Mouse (Mus musculus): ENCODE results near the gene Xylb.

The Xylb gene

GRCm38 (mm10) chr9:119357331-119358057 lies at the start of gene Xylb:
TSS of gene Xylb (plus strand) at chr9:119357381.
- peak; percentile 93 for DNase-seq

DNA sequence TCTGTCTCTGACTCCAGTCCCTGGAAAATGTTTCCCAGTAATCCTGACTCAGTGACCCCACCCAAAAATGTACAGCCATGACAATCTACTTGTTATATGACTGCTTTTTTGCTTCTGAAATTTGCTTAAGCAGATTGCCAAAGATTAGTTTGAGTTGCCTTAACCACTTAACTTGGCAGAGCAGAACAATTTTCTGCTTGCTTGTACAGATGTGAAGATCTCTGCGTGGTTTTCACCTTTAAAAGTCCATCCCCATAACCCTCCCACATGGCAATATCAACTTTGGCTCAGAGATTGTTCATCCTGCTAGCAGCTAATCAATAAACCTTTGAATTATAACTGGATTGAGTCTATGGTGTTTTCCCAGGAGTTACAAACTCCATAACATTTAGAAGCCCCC lies 48.1 kb upstream of the Xylb start:
- DNase-seq = no peak

DNA sequence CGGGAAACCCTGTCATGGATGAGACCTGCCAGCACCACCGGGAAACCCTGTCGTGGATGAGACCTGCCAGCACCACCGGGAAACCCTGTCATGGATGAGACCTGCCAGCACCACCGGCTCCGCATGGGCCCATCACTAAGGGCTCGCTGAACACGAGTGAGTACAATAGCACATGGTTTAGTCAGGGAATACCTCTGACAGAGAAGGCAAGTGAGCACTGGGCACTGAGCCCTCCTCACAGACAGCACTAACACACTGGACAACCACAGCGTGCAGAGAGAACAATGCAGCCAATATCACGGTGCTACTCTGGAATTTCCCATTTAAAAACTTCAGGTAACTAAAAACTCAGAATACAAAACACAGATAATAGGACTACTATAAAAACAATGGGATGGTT lies 44.1 kb upstream of the Xylb start:
- no peak for DNase-seq

DNA sequence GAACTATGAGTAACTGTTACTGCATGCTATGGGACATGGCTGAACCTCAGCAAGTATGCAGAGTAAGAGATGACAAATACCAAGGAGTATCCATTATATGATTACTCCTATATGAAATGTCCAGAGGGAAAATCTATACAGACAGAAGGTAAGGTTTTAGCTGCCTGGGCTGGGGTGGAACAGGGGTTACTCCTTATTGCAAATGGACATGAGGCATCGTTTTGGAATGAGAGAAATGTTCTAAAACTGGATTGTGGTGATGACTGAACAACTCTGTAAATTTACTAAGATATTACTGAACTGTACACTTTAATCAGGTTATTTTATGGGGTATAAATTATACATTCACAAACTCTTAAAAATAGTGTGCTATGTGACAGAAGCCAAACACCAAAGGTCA lies 38.3 kb upstream of the Xylb start:
- DNase-seq = no peak

- no peak for DNase-seq
Observed at GRCm38 (mm10) chr9:119320446-119320845, 36.7 kb upstream of the Xylb start.

GRCm38 (mm10) chr9:119320946-119321345 lies 36.2 kb upstream of the Xylb start:
- no peak for DNase-seq

DNA sequence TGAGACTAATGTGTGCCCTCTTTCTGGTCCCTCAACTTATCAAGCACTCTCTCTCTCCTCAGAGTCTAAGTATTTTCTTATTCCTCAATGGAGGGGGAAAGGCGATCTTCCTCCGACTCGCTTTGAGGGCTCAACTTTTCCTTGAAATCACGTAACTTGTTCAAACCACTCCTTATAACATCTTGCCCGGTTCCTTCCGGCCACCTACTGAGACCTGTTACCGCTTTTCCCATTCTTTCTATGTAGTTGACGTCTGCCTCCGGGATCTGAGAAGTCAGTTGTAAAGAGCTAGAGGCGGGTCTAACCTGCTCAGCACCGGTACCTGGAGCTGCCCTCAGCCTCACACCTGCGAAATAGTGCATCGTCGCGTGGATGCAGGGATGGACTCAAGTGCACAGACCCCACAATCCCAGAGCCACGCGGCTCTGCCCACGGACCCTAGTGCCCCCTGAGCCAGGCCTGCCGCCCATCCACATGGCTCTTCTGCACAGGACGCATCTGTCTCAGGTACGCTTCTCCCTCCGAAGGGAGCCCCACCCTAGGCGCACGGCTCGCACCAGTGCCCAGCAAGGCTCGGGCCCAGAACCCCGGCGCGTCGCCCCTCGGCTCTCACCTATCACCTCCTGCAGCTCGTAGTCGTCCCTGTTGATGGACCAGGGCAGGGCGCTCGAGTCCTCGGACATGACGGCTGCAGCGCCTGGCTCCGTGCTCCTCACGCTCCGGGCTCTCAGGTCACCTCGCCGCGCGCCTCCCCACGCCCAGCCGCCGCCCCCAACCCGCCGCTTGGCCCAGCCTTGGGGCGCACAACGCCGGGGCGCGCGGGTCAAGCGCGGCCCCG lies 35.6 kb upstream of the Xylb start:
- no peak for DNase-seq

DNA sequence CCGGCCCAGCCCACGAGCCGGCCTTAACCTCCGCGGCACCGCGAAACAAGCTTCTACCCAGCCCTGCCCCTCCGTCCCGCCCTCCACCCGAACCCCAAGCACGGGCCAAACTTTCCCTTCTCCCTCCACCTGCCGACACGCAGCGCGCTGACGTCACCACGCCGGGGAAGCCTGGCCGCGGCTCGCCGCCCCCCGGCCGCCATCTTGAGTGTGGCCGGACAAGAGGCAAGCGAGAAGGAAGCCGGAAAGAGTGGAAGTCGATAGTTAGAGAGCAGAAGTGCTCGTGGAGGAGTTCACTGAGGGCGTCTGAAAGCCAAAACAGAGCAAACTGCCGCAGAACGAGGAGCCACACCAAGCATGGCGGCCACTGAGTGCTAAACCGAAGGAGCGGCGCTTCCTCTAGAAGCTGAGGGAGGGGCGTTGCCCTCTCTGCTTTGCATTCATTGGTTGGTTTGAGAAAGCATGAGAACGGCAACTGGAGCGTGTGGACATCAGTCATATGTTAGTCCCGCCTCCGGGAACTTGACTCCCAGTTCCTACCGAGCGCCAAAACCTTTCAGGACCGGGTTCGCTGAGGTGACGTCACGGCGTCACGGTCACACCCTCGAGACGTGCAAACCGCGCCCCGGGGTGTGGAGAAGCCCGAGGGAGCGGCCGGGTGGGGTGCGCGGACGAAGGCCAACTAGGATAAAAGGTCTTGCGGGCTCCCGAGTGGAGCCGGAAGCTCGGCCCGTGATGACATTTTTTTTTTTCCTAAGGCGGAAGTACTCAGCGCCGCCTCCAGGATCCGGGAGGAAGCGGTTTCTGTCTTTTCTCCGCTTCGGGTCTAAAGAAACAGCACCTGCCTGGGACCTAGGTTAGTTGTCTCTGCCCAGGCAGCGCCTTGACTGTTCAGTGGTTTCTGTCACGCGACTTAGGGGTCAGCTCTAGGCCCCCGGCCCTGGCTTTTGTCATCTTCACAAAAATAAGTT lies 34.6 kb upstream of the Xylb start, which contains the start of gene Oxsr1:
Oxsr1 (minus strand) TSS at position 139 of the 971 bp plus-strand sequence.
- peak; percentile 97 for DNase-seq

GRCm38 (mm10) chr9:119323260-119323645 lies 33.9 kb upstream of the Xylb start:
- DNase-seq = no peak

DNA sequence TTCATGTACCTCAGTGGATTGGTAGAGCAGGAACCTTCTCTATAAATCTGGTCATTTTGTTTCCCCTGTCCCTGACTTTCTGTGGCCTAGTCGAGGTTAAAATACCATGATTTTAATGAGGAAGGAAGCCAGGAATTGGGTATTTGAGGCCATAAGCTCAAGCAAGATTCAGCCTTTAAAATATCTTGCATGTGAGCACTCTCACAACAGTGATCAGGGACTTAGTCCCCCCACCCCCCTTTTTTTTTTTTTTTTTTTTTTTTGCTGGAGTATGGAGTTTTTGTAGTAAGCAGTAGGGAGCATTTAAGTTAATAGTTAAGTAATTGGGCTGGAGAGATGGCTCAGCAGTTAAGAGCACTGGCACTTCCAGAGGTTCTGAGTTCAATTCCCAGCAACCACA lies 33.1 kb upstream of the Xylb start:
- DNase-seq = no peak

DNA sequence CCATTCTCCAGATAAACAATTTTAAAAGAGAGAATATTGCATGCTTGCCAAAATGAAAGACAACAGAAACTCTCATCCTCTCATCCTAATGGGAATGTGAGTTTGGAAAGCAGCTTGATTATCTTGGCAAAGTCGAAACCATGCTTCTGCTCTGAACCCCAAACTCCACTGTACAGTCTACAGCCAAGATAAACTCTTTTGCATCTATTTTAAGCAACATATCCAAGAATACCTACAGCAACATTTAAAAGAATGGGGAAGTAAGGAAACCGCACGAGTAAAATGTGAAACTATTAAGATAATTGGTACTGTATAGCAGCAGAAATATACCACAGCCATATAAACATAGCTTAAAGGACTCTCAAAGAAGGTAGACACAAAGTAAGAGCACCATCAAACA lies 28.7 kb upstream of the Xylb start:
- no peak for DNase-seq

GRCm38 (mm10) chr9:119330186-119330963 lies 26.8 kb upstream of the Xylb start:
- DNase-seq = no peak

DNA sequence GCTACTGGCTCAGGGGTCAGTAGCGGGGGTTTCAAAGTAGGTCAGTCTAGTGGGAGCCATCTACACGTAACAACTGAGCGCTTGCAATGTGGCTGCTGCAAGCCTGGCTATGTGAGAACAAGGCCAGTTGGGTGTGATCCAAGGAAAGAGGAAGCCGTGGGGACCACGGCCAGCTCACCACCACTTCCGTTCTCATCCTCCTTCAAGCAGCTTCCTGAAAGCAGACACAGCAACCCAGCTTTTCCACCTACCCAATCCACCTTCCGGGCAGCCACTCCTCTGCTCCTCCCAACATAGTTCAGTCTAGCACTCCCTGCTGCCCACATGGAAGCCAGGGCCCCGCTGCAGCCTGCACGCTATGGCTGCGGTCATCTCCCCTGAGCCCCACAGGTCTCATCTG lies 22.9 kb upstream of the Xylb start:
- DNase-seq = peak; percentile 28

GRCm38 (mm10) chr9:119334834-119335233 lies 22.3 kb upstream of the Xylb start:
- no peak for DNase-seq

DNA sequence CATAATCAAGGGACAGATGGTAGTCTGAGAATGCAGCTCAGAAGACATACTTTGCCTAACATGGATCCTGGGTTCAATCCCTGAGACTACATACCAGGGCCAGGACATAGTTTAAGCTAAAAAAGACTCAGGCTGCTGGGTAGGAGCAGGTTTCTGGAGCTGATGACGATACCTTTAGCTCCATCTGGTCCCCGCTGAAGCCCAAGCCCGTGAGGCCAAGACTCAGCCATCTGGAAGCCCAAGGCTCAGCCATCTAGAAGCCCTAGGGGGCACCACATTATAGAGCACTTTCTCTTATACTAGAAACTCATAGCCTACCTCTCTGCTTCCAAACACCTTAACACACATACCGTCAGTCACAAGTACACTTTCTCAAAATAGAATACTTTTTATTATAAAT lies 21.6 kb upstream of the Xylb start:
- DNase-seq = no peak

DNA sequence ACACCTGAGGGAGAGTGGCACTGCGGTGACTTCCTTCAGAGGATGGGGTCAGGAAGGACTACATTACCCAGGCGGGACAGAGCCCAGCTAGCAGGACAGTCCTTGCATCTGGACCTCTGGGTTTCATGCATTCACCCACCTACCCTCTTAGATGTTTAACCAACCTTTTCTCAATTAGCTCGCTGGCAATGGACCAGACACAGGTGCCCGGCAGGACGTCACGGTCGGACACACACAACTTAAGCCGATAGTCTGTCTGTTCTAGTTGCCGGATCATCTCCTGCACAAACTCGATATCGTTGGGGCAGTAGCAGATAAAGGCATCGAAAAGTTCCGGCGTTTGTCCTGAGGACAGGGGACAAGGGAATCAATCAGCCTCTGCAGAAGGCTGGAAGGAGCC lies 19.3 kb upstream of the Xylb start:
- DNase-seq = no peak

DNA sequence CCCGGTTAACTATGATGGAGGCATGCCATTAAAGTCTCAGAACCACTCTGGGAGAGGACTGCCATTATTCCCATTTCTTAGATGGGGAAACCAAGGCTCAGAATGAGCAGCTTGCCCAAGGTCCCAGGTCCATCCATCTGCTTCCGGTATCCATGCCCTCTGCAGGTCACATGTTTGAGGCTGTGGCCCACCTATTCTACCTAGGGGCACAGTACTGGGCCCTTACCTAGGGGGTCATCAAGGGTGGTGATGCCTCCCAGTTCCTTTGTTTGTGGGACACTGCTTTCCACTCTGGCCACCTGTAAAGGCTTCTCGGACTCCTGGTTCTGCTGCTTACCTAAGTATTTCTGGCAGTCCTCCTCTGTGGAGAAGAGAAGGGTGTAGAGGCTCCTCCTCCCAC lies 18.8 kb upstream of the Xylb start:
- DNase-seq = no peak

DNA sequence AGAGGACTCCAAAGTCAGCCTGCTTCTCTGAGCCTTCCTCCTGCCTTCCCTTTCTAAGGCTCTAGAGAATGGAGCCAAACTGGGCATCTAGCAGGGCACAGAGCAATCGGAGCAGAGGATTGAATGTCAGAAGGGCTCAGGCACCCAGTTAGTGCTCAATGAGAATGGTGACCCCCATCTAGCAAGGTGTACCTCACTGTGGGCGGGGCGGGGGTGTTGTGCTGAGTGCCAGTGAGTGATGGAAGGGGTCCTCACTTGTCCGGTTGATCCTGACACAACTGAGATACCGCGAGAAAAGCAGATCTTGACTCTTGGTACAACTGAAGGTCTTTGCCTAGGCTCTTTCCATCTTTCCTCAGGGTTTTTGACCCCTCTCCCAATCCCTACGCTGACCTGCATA lies 18.1 kb upstream of the Xylb start:
- peak; percentile 35 for DNase-seq

DNA sequence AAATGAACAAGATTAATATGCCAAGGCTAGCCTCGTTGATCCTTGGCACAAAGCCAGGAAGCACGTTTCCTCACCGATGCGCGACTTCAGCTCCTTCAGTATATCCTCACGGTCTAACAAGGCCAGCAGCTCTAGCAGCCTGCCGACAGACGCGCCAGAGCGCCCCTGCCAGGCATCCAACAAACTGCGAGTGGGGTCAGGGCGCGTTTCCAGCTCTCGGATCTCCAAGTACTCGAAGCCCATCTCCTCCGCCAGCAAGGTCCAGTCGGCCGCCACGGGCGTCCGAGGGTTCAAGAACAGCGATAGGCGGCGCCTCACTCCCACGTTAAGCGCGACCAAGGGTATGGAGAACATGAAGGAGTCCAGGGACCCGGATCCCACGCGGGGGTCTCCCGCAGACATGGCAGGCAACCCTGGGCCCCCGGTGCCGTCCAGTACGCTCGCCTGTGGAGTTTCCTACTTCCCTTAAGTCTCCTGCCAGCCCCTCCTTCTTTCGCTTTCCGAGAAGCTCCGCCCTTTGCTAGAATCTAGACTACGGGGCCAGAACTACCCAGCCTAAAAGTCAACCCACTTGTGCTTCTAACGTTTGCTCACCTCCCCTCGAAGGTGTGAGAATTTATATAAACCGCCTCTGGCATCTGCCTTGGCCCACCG lies 17.5 kb upstream of the Xylb start, which contains the start of gene Acaa1a:
Acaa1a (plus strand) TSS at position 119 of the 654 bp plus-strand sequence.
- DNase-seq = peak; percentile 72

GRCm38 (mm10) chr9:119340212-119340580 lies 17.0 kb upstream of the Xylb start:
- no peak for DNase-seq

Measured in thymus, postnatal 14 days (tissue).